Mouse (Mus musculus) bone marrow, adult 2 months (tissue): ENCODE data around the gene Inf2. TPM values are rescaled to one million over a fixed set of nuclear protein-coding genes. Genes with fewer than 3 reads are reported as not detected.

Experiments used
- H3K27ac ChIP-seq: fragments of 200-500 bp; 2 replicates; pipeline ENCODE4 v1.5.1; 2012; ENCODE audit warnings: low read depth, mild to moderate bottlenecking, control low read depth, inconsistent platforms, low read length; ENCODE audit not compliant: control insufficient read depth, poor library complexity, insufficient read depth
- H3K4me1 ChIP-seq: fragments of 200-500 bp; 2 replicates; pipeline ENCODE4 v1.6.1; 2011; ENCODE audit warnings: low read length; ENCODE audit not compliant: control insufficient read depth, insufficient read depth
- H3K4me3 ChIP-seq: fragments of 200-500 bp; replicated peaks from 2 replicates; pipeline ENCODE3; 2011; ENCODE audit warnings: mild to moderate bottlenecking, low read depth, low read length, control low read depth; ENCODE audit not compliant: control insufficient read depth
- CTCF ChIP-seq: fragments of 200-500 bp; IDR thresholded peaks from 2 replicates; pipeline ENCODE4 v1.5.1; 2011; ENCODE audit warnings: low read length, control low read depth; ENCODE audit not compliant: control insufficient read depth, insufficient read depth
- POLR2A ChIP-seq: fragments of 200-500 bp; IDR thresholded peaks from 2 replicates; pipeline ENCODE4 v1.6.1; 2011; ENCODE audit warnings: low read depth, mild to moderate bottlenecking, control low read depth, low read length, borderline replicate concordance; ENCODE audit not compliant: control insufficient read depth
- WGBS: fragments of 180-500 bp; shearing (Covaris S2); methylation state at CpG from one replicate; pipeline ENCODE4 v1.1.7; 2018; 5-methylcytosine and 5-hydroxymethylcytosine counted together
- polyA plus RNA-seq: library from polyadenylated mRNA; stranded (reverse); fragments of >200 nt; gene quantifications from 2 replicates; pipeline ENCODE4 v1.2.4, GENCODE M21; 2011; ENCODE audit warnings: low replicate concordance; ENCODE audit not compliant: missing spikeins, insufficient read depth, insufficient read length

Inf2 gene
- polyA plus RNA-seq, 1 experiment: 82.8 TPM

- 77% methylated on average over 5 of the region's 5 CpGs for WGBS
- Histone ChIP-seq H3K4me1 (no peaks in the 10 kb centered on the region; the same call in 1 of the 2 replicates), H3K4me3 (no peak overlapping the region), H3K27ac (no peak overlapping the region)
- no peak for TF ChIP-seq POLR2A
- TF ChIP-seq CTCF: peak; percentile 42; the same call in 1 of the 2 replicates
Measured at GRCm38 (mm10) chr12:112560176-112560797, 28.3 kb upstream of the Inf2 start.

- Histone ChIP-seq H3K4me3 (no peak overlapping the region), H3K27ac (no peak overlapping the region), H3K4me1 (no peaks in the 10 kb centered on the region; the same call in 1 of the 2 replicates)
- WGBS: 76% methylated on average over 3 of the region's 3 CpGs
- no peak for TF ChIP-seq POLR2A
- TF ChIP-seq CTCF: no peak
Measured at GRCm38 (mm10) chr12:112561163-112561562, 27.4 kb upstream of the Inf2 start.

GRCm38 (mm10) chr12:112562462-112562861 is 26.1 kb upstream of the Inf2 start:
- WGBS: 36% methylated on average over 5 of the region's 5 CpGs

GRCm38 (mm10) chr12:112563011-112563410 is 25.6 kb upstream of the Inf2 start:
- no peak overlapping the region for H3K27ac ChIP-seq
- WGBS: 53% methylated on average over 6 of the region's 6 CpGs
- no peak overlapping the region for H3K4me3 ChIP-seq
- TF ChIP-seq POLR2A (no peak), CTCF (no peak)
- H3K4me1 ChIP-seq: no peaks in the 10 kb centered on the region; the same call in 1 of the 2 replicates

More at GRCm38 (mm10) chr12:112562462-112562861, 26.1 kb upstream of the Inf2 start:
- Histone ChIP-seq H3K4me3 (no peak overlapping the region), H3K27ac (no peak overlapping the region), H3K4me1 (no peaks in the 10 kb centered on the region; the same call in 1 of the 2 replicates)
- TF ChIP-seq CTCF (no peak), POLR2A (no peak)

GRCm38 (mm10) chr12:112570160-112570559 is 18.4 kb upstream of the Inf2 start:
- 86% methylated on average over 8 of the region's 8 CpGs for WGBS
- Histone ChIP-seq H3K27ac (no peak overlapping the region), H3K4me3 (no peak overlapping the region), H3K4me1 (no peaks in the 10 kb centered on the region)
- TF ChIP-seq CTCF: no peak
- no peak for TF ChIP-seq POLR2A

- 60% methylated on average over 6 of the region's 6 CpGs for WGBS
- TF ChIP-seq CTCF (no peak), POLR2A (no peak)
- no peak overlapping the region for H3K27ac ChIP-seq
- no peak overlapping the region for H3K4me3 ChIP-seq
- no peaks in the 10 kb centered on the region for H3K4me1 ChIP-seq
Measured at GRCm38 (mm10) chr12:112571064-112571463, 17.5 kb upstream of the Inf2 start.

- 61% methylated on average over 8 of the region's 8 CpGs for WGBS
- H3K4me3 ChIP-seq: no peak overlapping the region
- TF ChIP-seq CTCF (no peak), POLR2A (no peak)
- no peak overlapping the region for H3K27ac ChIP-seq
- H3K4me1 ChIP-seq: peaks cover 1% of the 10 kb centered on the region; the same call in 1 of the 2 replicates
Measured at GRCm38 (mm10) chr12:112575274-112575986, 13.2 kb upstream of the Inf2 start.

- H3K4me3 ChIP-seq: no peak overlapping the region
- H3K27ac ChIP-seq: no peak overlapping the region
- no peak for TF ChIP-seq CTCF
- no peak for TF ChIP-seq POLR2A
- WGBS: 70% methylated on average over 6 of the region's 6 CpGs
- peaks cover 2% of the 10 kb centered on the region; the same call in 1 of the 2 replicates for H3K4me1 ChIP-seq
Measured at GRCm38 (mm10) chr12:112576341-112576740, 12.2 kb upstream of the Inf2 start.
